Mouse (Mus musculus) embryonic facial prominence, embryonic 15.5 days (tissue): Measurements from ENCODE around the gene Immp2l. TPM values are rescaled to one million over a fixed set of nuclear protein-coding genes. Genes with fewer than 3 reads are reported as not detected.
A peak's percentile ranks its signal among the peaks of the same experiment; 100 is the strongest.

ENCODE experiments used
- ATAC-seq: fragments of 200-750 bp; cut with Nextera tagmentation; 2 replicates; pipeline ENCODE4 v1.8.0; 2017; ENCODE audit warnings: low read depth, moderate TSS enrichment; ENCODE audit not compliant: insufficient number of reproducible peaks, low FRiP score, low TSS enrichment
- H3K27ac ChIP-seq: fragments of 300-500 bp; sonication (generic); replicated peaks from 2 replicates; pipeline ENCODE4 v1.5.1; 2015; ENCODE audit warnings: mild to moderate bottlenecking, inconsistent platforms
- H3K27me3 ChIP-seq: fragments of 300-500 bp; sonication (generic); 2 replicates; pipeline ENCODE4 v1.6.1; 2015; ENCODE audit warnings: inconsistent platforms
- H3K36me3 ChIP-seq: fragments of 300-500 bp; sonication (generic); 2 replicates; pipeline ENCODE4 v1.6.1; 2015; ENCODE audit warnings: mild to moderate bottlenecking, inconsistent platforms
- H3K4me1 ChIP-seq: fragments of 300-500 bp; sonication (generic); 2 replicates; pipeline ENCODE4 v1.6.1; 2015; ENCODE audit warnings: inconsistent platforms
- H3K4me2 ChIP-seq: fragments of 300-500 bp; sonication (generic); replicated peaks from 2 replicates; pipeline ENCODE4 v1.6.1; 2015; ENCODE audit warnings: mild to moderate bottlenecking, inconsistent platforms
- H3K4me3 ChIP-seq: fragments of 300-500 bp; sonication (generic); replicated peaks from 2 replicates; pipeline ENCODE4 v1.5.1; 2015; ENCODE audit warnings: mild to moderate bottlenecking, inconsistent platforms
- H3K9ac ChIP-seq: fragments of 300-500 bp; sonication (generic); 2 replicates; pipeline ENCODE4 v1.6.1; 2015; ENCODE audit warnings: inconsistent platforms
- H3K9me3 ChIP-seq: fragments of 300-500 bp; sonication (generic); replicated peaks from 2 replicates; pipeline ENCODE4 v1.6.1; 2016; ENCODE audit warnings: inconsistent platforms
- WGBS: fragments of 180-500 bp; shearing (Covaris S2); methylation state at CpG from one replicate; pipeline ENCODE4 v1.1.7; 2015; 5-methylcytosine and 5-hydroxymethylcytosine counted together
- polyA plus RNA-seq: library from polyadenylated mRNA; unstranded; fragments of >200 nt; fragmentation: Nextera tagmentation; extraction: Ambion mirVana; gene quantifications from 2 replicates; pipeline ENCODE4 v1.2.1, GENCODE M21; 2015

Immp2l gene
- polyA plus RNA-seq, 1 experiment from 2014 or later = 11.2 TPM

GRCm38 (mm10) chr12:41257905-41258304, 234.0 kb downstream of the Immp2l start:
- Histone ChIP-seq H3K4me3 (no peak overlapping the region), H3K36me3 (no peaks in the 10 kb centered on the region), H3K27ac (no peak overlapping the region), H3K4me2 (no peak overlapping the region), H3K9me3 (no peaks in the 10 kb centered on the region), H3K4me1 (no peaks in the 10 kb centered on the region), H3K27me3 (no peaks in the 10 kb centered on the region), H3K9ac (no peak overlapping the region)
- WGBS = 28% methylated on average over 2 of the region's 2 CpGs
- no peak for ATAC-seq

- no peaks in the 10 kb centered on the region for H3K36me3 ChIP-seq
- H3K27me3 ChIP-seq = no peaks in the 10 kb centered on the region
- no peak overlapping the region for H3K4me2 ChIP-seq
- ATAC-seq = no peak
- no peak overlapping the region for H3K27ac ChIP-seq
- no peak overlapping the region for H3K4me3 ChIP-seq
- H3K9ac ChIP-seq = no peak overlapping the region
- H3K4me1 ChIP-seq = no peaks in the 10 kb centered on the region
- 51% methylated on average over 2 of the region's 2 CpGs for WGBS
- H3K9me3 ChIP-seq = no peaks in the 10 kb centered on the region
These were observed 235.7 kb downstream of the Immp2l start for GRCm38 (mm10) chr12:41259608-41260007.

GRCm38 (mm10) chr12:41274136-41274535, 250.2 kb downstream of the Immp2l start:
- Histone ChIP-seq H3K27me3 (no peaks in the 10 kb centered on the region), H3K36me3 (no peaks in the 10 kb centered on the region), H3K4me2 (no peak overlapping the region), H3K27ac (no peak overlapping the region), H3K9me3 (no peaks in the 10 kb centered on the region), H3K9ac (no peak overlapping the region), H3K4me1 (no peaks in the 10 kb centered on the region), H3K4me3 (no peak overlapping the region)
- 89% methylated on average over 8 of the region's 8 CpGs for WGBS
- peak; percentile 2; the same call in 1 of the 2 replicates for ATAC-seq

- Histone ChIP-seq H3K36me3 (no peaks in the 10 kb centered on the region), H3K9ac (no peak overlapping the region), H3K4me1 (no peaks in the 10 kb centered on the region), H3K4me3 (no peak overlapping the region), H3K9me3 (no peaks in the 10 kb centered on the region), H3K27me3 (no peaks in the 10 kb centered on the region), H3K27ac (no peak overlapping the region), H3K4me2 (no peak overlapping the region)
- 23% methylated on average over 3 of the region's 3 CpGs for WGBS
- no peak for ATAC-seq
These were observed 251.5 kb downstream of the Immp2l start for GRCm38 (mm10) chr12:41275361-41275760.

DNA sequence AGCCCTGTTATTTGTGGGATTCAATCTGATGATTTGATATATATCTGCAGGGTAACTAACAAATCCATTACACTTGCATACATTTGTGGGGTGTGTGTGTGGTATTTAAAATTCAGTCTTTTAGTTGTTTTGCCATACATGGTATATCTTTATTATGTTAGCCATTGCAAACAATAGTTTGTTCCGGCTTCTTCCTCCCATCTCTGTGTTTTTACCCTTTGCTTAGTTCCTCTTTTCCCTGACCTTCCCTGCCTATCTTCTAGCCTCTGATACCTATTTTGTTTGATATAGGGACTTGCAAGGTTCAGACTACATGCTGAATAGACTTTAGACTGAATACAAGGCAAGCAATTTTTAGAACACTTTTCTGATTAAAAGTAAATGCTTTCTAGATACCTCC, 254.0 kb downstream of the Immp2l start:
- Histone ChIP-seq H3K9me3 (no peaks in the 10 kb centered on the region), H3K27me3 (no peaks in the 10 kb centered on the region), H3K4me3 (no peak overlapping the region), H3K36me3 (no peaks in the 10 kb centered on the region), H3K4me1 (no peaks in the 10 kb centered on the region), H3K9ac (no peak overlapping the region), H3K27ac (no peak overlapping the region), H3K4me2 (no peak overlapping the region)
- ATAC-seq = no peak
- WGBS = 92% methylated on average over 1 of the region's 1 CpGs

DNA sequence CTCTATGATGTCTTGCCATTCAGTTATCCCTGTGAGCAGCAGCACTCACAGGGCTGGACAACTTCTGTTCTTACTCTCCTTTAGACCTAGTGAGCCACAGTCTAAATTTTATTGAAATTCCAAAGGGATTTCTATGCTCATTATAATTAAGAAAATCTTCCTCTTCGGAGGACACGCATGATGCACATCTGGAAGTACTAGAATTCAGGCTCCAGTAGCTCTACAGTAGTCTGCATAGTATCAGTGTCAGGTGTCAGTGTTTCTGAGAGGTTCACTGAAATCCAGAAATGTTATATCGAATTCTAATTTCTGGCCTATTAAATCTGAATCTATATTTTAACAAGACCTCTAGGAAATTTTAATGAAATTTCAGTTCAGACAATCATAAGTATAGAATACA, 265.2 kb downstream of the Immp2l start:
- WGBS = 35% methylated on average over 3 of the region's 3 CpGs
- no peaks in the 10 kb centered on the region for H3K4me1 ChIP-seq
- no peaks in the 10 kb centered on the region for H3K36me3 ChIP-seq
- ATAC-seq = no peak
- no peak overlapping the region for H3K4me3 ChIP-seq
- H3K9ac ChIP-seq = no peak overlapping the region
- no peak overlapping the region for H3K4me2 ChIP-seq
- no peaks in the 10 kb centered on the region for H3K27me3 ChIP-seq
- no peaks in the 10 kb centered on the region for H3K9me3 ChIP-seq
- no peak overlapping the region for H3K27ac ChIP-seq

DNA sequence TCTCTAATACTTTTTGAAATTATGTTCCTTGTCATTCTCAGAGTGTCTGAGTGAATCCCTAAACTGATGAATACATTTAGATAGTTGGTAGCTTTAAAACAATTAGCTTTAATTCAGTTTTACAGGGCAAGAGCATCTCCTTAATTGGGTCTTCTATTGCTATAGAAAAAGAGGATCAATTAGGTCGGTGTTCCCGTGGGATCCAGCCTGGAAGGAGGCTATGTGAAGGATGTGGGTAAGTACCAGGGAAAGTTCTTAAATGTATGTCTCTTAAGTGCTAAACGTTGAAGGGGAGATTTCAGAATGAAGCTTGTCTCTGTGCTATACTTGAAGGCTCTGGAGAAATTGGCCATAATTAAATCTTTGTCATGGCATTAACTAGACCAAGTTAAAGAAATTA, 283.1 kb downstream of the Immp2l start:
- no peaks in the 10 kb centered on the region for H3K4me1 ChIP-seq
- H3K4me3 ChIP-seq = no peak overlapping the region
- no peaks in the 10 kb centered on the region for H3K36me3 ChIP-seq
- ATAC-seq = no peak
- no peak overlapping the region for H3K4me2 ChIP-seq
- no peak overlapping the region for H3K9ac ChIP-seq
- no peaks in the 10 kb centered on the region for H3K27me3 ChIP-seq
- WGBS = 67% methylated on average over 3 of the region's 3 CpGs
- no peaks in the 10 kb centered on the region for H3K9me3 ChIP-seq
- no peak overlapping the region for H3K27ac ChIP-seq

DNA sequence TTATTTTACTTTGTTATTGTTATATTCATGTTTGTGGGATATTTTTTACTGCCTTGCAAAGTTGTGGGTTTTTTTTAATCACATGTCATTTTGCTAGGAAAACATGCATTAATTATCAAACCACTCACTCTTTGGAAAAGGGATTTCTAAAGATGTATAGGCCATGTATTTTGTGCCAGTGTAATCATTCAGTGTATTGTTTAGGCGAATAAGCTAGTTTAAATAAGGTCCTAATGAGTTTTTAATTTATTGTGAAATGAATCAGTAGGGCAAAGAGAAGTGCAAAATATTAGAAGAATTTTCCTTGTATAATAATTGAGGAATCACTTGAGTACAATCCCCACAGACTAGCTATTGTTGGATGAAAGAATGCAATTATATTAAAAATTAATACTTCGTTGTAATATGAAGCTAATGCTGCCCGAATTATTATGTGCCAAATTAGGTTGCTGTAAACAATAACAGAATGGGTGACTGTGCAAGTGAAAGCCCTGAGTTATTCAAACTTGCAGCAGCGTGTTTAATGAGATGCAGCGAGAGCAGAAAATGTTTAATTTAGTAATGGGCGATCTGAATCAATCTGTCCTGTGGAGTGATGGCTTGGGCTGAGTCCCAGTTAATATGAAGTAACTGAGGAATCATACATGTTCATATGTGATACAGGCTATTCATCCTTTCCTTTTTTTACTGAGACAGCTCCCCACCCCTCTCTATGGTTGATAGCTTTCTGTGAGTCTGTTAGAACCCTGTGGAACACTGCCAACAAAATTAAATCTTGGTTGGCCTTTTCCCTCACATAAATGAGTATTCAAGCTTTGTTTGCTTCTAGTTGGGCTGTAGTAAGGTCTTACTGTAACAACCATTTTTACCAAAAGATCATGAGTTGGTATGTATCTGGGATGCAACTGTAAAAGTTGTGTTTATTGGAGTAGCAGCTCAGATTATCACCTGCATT, 285.1 kb downstream of the Immp2l start:
- 79% methylated on average over 6 of the region's 6 CpGs for WGBS
- no peak overlapping the region for H3K27ac ChIP-seq
- H3K4me1 ChIP-seq = no peaks in the 10 kb centered on the region
- H3K9ac ChIP-seq = no peak overlapping the region
- no peaks in the 10 kb centered on the region for H3K9me3 ChIP-seq
- no peak overlapping the region for H3K4me2 ChIP-seq
- H3K27me3 ChIP-seq = no peaks in the 10 kb centered on the region
- no peak for ATAC-seq
- no peaks in the 10 kb centered on the region for H3K36me3 ChIP-seq
- H3K4me3 ChIP-seq = no peak overlapping the region

DNA sequence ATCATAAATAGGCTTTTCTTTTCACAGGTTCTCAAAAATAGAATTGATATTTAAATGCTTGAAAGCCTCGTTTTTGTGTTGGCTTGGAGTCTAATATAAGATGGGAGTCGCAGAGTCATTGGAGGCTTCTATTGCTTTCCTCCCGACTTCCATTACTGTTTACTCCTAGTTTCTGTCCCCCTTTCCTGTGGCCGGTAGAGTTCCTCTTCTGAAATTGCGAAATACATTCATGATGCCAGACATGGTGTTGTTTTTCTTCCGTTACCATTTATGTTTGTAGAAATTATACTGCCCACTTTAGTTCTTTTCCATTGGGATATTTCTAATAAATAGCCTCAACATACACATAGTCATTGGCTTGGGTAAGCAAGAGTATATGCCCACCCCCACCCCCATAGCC, 289.5 kb downstream of the Immp2l start:
- no peaks in the 10 kb centered on the region for H3K27me3 ChIP-seq
- no peaks in the 10 kb centered on the region for H3K4me1 ChIP-seq
- ATAC-seq = no peak
- H3K9me3 ChIP-seq = no peaks in the 10 kb centered on the region
- H3K9ac ChIP-seq = no peak overlapping the region
- H3K4me2 ChIP-seq = no peak overlapping the region
- no peak overlapping the region for H3K27ac ChIP-seq
- H3K36me3 ChIP-seq = no peaks in the 10 kb centered on the region
- 83% methylated on average over 6 of the region's 6 CpGs for WGBS
- no peak overlapping the region for H3K4me3 ChIP-seq

- no peaks in the 10 kb centered on the region for H3K36me3 ChIP-seq
- H3K9ac ChIP-seq = no peak overlapping the region
- H3K4me1 ChIP-seq = no peaks in the 10 kb centered on the region
- 0 out of 2 replicates have a peak overlapping the region, but pooled peaks have one; percentile 12 for H3K4me2 ChIP-seq
- 22% methylated on average over 11 of the region's 11 CpGs for WGBS
- H3K27me3 ChIP-seq = no peaks in the 10 kb centered on the region
- no peaks in the 10 kb centered on the region for H3K9me3 ChIP-seq
- 0 out of 2 replicates have a peak, but pooled peaks have one; percentile 11 for ATAC-seq
- H3K4me3 ChIP-seq = no peak overlapping the region
- no peak overlapping the region for H3K27ac ChIP-seq
These were observed 291.0 kb downstream of the Immp2l start for GRCm38 (mm10) chr12:41314811-41315461.

GRCm38 (mm10) chr12:41315871-41316270, 292.0 kb downstream of the Immp2l start:
- no peaks in the 10 kb centered on the region for H3K27me3 ChIP-seq
- no peak overlapping the region for H3K4me2 ChIP-seq
- WGBS = 82% methylated on average over 4 of the region's 4 CpGs
- H3K36me3 ChIP-seq = no peaks in the 10 kb centered on the region
- H3K9me3 ChIP-seq = no peaks in the 10 kb centered on the region
- no peak for ATAC-seq
- no peak overlapping the region for H3K27ac ChIP-seq
- no peak overlapping the region for H3K4me3 ChIP-seq
- no peak overlapping the region for H3K9ac ChIP-seq
- H3K4me1 ChIP-seq = no peaks in the 10 kb centered on the region
